Mouse (Mus musculus) midbrain, embryonic 13.5 days (tissue): ENCODE measurements at regions not wholly inside any gene's neighbourhood (a gene's known extent, or its start where the extent isn't known, plus 50 kb on each side); places are given as distances from the start of the nearest gene placed in this dataset.
"Not testable (repeated sequence)": the region's sequence is repeated elsewhere in the genome, so short reads cannot be mapped to it uniquely, and the experiment has no call there.

Experiments
- ATAC-seq: fragments of 200-750 bp; cut with Nextera tagmentation; 2 replicates; pipeline ENCODE4 v1.8.0; 2017; ENCODE audit warnings: mild to moderate bottlenecking, moderate TSS enrichment, moderate library complexity
- H3K27ac ChIP-seq: fragments of 300-500 bp; sonication (generic); 2 replicates; pipeline ENCODE4 v1.5.1; 2015; ENCODE audit warnings: inconsistent platforms, mild to moderate bottlenecking, moderate library complexity
- H3K27me3 ChIP-seq: fragments of 300-500 bp; sonication (generic); 2 replicates; pipeline ENCODE4 v1.6.1; 2015; ENCODE audit warnings: mild to moderate bottlenecking, inconsistent platforms
- H3K36me3 ChIP-seq: fragments of 300-500 bp; sonication (generic); 2 replicates; pipeline ENCODE4 v1.6.1; 2015; ENCODE audit warnings: mild to moderate bottlenecking, inconsistent platforms
- H3K4me1 ChIP-seq: fragments of 300-500 bp; sonication (generic); replicated peaks from 2 replicates; pipeline ENCODE4 v1.6.1; 2015; ENCODE audit warnings: inconsistent platforms
- H3K4me2 ChIP-seq: fragments of 300-500 bp; sonication (generic); replicated peaks from 2 replicates; pipeline ENCODE4 v1.6.1; 2015; ENCODE audit warnings: moderate library complexity, mild to moderate bottlenecking, inconsistent platforms
- H3K4me3 ChIP-seq: fragments of 300-500 bp; sonication (generic); replicated peaks from 2 replicates; pipeline ENCODE4 v1.5.1; 2015; ENCODE audit warnings: mild to moderate bottlenecking, inconsistent platforms
- H3K9ac ChIP-seq: fragments of 300-500 bp; sonication (generic); replicated peaks from 2 replicates; pipeline ENCODE4 v1.6.1; 2015; ENCODE audit warnings: mild to moderate bottlenecking, inconsistent platforms
- H3K9me3 ChIP-seq: fragments of 300-500 bp; sonication (generic); 2 replicates; pipeline ENCODE4 v1.6.1; 2016; ENCODE audit warnings: mild to moderate bottlenecking, inconsistent platforms
- WGBS: fragments of 180-500 bp; shearing (Covaris S2); methylation state at CpG from one replicate; pipeline ENCODE4 v1.1.7; 2015; 5-methylcytosine and 5-hydroxymethylcytosine counted together

DNA sequence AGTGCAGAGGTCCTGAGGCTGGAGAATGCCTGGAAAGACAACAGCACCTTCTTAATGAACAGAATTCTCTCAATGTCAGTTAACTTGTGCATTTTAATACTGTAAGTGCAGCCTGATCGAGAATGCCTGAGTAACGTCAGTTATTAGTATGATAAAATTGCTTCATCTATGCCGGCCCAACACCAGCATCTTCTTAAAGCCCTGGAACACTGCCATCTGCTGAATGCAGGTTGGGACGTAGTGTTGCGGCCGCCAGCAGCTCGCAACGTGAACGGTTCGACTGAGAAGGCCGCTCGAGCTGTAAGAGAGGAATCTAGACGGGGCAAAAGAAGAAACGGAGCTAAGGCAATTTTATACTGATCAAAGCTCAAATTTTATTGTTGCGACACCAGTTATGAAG is 73.6 kb upstream of the Ttc29 start:
- H3K4me2 ChIP-seq, H3K27ac ChIP-seq, H3K27me3 ChIP-seq, H3K9me3 ChIP-seq, ATAC-seq, H3K36me3 ChIP-seq, H3K9ac ChIP-seq, H3K4me3 ChIP-seq, H3K4me1 ChIP-seq: not testable (repeated sequence)
- WGBS: 44% methylated on average over 13 of the region's 15 CpGs

DNA sequence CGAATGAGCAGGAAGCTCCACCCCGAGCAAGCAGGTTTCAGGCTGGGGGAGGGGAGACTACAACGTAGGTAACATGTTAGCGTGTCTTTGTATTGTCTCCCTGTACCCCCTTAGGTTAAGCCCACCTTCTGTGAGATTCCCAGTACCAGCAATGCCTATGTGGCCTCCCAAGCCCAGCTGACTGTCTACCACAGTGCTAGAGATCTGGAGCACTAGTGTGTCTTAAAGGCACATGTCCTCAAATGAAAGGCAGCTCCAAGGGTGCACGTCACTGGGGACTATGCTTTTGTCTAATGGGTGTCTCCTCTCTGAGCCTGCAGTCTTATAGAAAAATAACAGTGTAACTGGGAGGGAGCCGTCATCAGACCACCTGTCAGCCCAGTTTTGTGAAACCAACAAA is 65.9 kb upstream of the Ttc29 start:
- WGBS: 71% methylated on average over 6 of the region's 6 CpGs
- Histone ChIP-seq H3K4me1 (0 out of 2 replicates have a peak, but pooled peaks cover 3% of the 10 kb centered on the region), H3K4me3 (no peak overlapping the region), H3K27ac (no peak overlapping the region), H3K9me3 (no peaks in the 10 kb centered on the region), H3K9ac (no peak overlapping the region), H3K27me3 (no peaks in the 10 kb centered on the region), H3K36me3 (no peaks in the 10 kb centered on the region), H3K4me2 (no peak overlapping the region)
- ATAC-seq: 0 out of 2 replicates have a peak, but pooled peaks have one; percentile 24

DNA sequence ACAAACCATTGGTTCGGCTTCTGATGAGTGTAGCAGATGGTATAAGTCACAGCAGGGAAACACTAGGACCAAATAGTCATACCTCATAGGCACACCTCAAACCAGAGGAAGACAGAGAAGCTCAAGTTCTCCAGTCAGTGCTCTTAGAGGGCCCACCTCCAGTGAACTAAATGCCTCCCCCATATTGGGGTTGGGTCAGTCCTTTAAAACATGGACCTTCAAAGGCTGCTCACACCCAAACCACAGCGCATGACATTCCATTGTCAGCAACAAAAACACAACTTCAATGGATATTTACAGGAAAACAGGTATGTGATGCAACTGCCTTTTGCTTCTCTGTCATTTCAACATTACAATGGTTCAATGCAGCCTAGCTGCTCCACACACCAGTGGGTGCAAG is 65.1 kb upstream of the Ttc29 start:
- Histone ChIP-seq H3K9ac (no peak overlapping the region), H3K4me3 (no peak overlapping the region), H3K9me3 (no peaks in the 10 kb centered on the region), H3K4me2 (no peak overlapping the region), H3K27ac (no peak overlapping the region), H3K27me3 (no peaks in the 10 kb centered on the region), H3K36me3 (no peaks in the 10 kb centered on the region), H3K4me1 (0 out of 2 replicates have a peak, but pooled peaks cover 3% of the 10 kb centered on the region)
- ATAC-seq: no peak
- WGBS: 97% methylated on average over 2 of the region's 2 CpGs

DNA sequence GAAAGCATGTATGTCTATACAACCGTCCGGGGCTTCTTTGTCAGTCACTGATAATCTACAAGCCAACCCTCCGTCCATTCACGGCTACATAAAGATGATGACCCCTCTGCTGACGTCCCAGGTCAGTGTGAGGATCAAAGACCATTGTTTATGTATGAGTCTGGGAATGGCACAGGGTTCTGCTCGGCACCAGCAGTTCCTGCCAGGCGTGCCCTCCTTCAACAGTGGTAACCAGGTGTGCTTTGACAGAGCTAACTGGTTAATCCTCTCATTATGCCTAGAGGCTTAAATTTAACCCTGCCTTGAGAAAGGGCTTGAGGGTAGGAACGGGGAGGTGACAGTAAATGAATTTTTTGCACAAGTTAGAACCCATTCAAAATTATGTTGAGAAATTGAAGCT is 58.2 kb upstream of the Ttc29 start:
- Histone ChIP-seq H3K4me3 (no peak overlapping the region), H3K4me1 (peaks cover 23% of the 10 kb centered on the region)

DNA sequence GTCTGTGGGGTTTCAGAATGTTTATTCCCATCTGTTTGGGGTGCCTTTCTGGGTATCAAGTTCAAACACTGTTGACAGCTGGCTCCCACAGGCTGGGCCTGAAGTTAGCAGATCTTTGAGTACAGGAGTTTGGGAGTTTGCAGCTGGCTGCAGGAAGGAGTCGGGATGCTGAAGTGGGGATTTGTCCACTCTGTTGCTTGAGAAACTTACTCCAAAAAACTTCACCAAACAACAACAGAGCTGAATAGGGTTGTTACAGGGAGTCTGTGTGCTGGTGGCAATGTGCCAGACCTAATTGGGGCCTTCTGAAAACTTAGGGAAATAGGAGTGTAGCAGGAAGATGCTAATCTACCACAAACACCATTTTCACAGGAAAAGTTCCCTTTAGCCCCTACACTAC is 51.1 kb upstream of the Ttc29 start:
- Histone ChIP-seq H3K9ac (no peak overlapping the region), H3K4me2 (no peak overlapping the region), H3K27ac (no peak overlapping the region), H3K4me3 (no peak overlapping the region), H3K36me3 (no peaks in the 10 kb centered on the region), H3K9me3 (no peaks in the 10 kb centered on the region), H3K4me1 (peaks cover 17% of the 10 kb centered on the region; the same call in 1 of the 2 replicates), H3K27me3 (no peaks in the 10 kb centered on the region)
- 33% methylated on average over 1 of the region's 1 CpGs for WGBS
- no peak for ATAC-seq

More for the DNA sequence above, 58.2 kb upstream of the Ttc29 start:
- peak; percentile 70 for ATAC-seq
- H3K4me2 ChIP-seq: no peak overlapping the region
- 0 out of 2 replicates have a peak overlapping the region, but pooled peaks have one; percentile 0 for H3K27ac ChIP-seq
- H3K27me3 ChIP-seq: no peaks in the 10 kb centered on the region
- H3K9me3 ChIP-seq: no peaks in the 10 kb centered on the region
- 15% methylated on average over 8 of the region's 8 CpGs for WGBS
- no peaks in the 10 kb centered on the region for H3K36me3 ChIP-seq
- no peak overlapping the region for H3K9ac ChIP-seq

DNA sequence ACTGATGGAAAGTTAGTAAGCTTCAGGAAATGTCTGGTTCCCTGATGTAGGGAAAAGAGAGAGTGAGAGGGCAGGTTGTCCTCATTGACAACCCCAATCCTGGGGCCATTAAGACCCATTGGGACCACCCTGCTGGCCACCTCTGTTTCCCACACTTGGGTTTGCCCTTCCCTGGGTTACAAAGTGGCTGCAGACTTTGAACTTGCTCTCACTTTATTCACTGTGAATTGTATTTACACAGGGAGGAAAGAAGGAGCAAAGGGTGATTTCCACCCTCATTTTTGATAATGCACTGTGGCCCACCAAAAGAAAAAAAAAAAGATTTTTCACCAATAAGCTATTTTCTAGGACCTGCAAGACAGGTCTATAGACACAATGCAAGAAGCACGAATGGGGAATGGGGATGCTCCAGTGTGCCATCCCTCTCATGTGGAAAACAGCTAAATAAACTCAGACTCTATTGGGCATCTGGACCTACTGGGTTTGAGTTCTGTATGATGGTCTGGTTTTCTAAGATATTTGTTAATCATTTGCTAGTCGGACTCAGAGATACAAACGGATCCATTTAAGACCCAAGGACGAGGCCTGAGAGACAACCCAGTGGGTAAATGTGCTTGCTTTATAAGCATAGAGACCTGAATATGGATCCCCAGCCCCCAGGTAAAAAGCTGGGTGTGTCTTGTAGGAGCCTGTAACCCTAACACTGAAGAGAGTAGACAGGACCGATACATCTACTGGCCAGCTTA is 50.2 kb upstream of the Ttc29 start:
- no peaks in the 10 kb centered on the region for H3K36me3 ChIP-seq
- H3K27me3 ChIP-seq: no peaks in the 10 kb centered on the region
- no peak overlapping the region for H3K9ac ChIP-seq
- no peak overlapping the region for H3K4me3 ChIP-seq
- H3K4me1 ChIP-seq: peaks cover 12% of the 10 kb centered on the region; the same call in 1 of the 2 replicates
- H3K9me3 ChIP-seq: no peaks in the 10 kb centered on the region
- 95% methylated on average over 5 of the region's 5 CpGs for WGBS
- no peak overlapping the region for H3K27ac ChIP-seq
- no peak overlapping the region for H3K4me2 ChIP-seq
- no peak for ATAC-seq
